In genomic region chr17:75617280-75617679, GRCm38 (mm10) we compare ENCODE assay signal across 8 mouse cellular contexts.
DNase-seq lines count a peak whose midpoint lies in the region.

No protein-coding gene starts in this region.

- intact Hi-C loops in gastrocnemius, postnatal 14 days (cut with DNase I; ENCODE audit: low total_unique reads) = no loop called here
- intact Hi-C loops in heart, postnatal 10 days (cut with DNase I) = loop anchor here (10.0 kb wide), 1 partner anchor 212 kb away; no protein-coding TSS in a partner anchor

- DNase-seq in gastrocnemius, adult 18-20 months (ENCODE audit: low spot score) = peak; percentile 9
- no peak for DNase-seq in gastrocnemius, postnatal 14 days
- peak; percentile 46 for DNase-seq in A20 (ENCODE audit: low read depth, low spot score)
- DNase-seq in cerebellum, postnatal 14 days = peak; percentile 32 to 50
- peak; percentile 17 to 29 for DNase-seq in heart, postnatal 10 days
- peak; percentile 3 to 35 for DNase-seq in left cerebral cortex, adult 9 months (ENCODE audit: low spot score in 2 of 2)
- DNase-seq in retina, postnatal 1 day = peak; percentile 81
- DNase-seq in testis, postnatal 10 days (ENCODE audit: low spot score) = no peak

Comparison
In these comparisons a context has a peak if more than half of its experiments do, and no peak if none do; other contexts are left out.
1. DNase-seq: peak in gastrocnemius, adult 18-20 months (single experiment), A20 (single experiment), cerebellum, postnatal 14 days (2 of 2), heart, postnatal 10 days (2 of 2), left cerebral cortex, adult 9 months (2 of 2) and retina, postnatal 1 day (single experiment); none in gastrocnemius, postnatal 14 days (single experiment) and testis, postnatal 10 days (single experiment).